In the genomic region with DNA sequence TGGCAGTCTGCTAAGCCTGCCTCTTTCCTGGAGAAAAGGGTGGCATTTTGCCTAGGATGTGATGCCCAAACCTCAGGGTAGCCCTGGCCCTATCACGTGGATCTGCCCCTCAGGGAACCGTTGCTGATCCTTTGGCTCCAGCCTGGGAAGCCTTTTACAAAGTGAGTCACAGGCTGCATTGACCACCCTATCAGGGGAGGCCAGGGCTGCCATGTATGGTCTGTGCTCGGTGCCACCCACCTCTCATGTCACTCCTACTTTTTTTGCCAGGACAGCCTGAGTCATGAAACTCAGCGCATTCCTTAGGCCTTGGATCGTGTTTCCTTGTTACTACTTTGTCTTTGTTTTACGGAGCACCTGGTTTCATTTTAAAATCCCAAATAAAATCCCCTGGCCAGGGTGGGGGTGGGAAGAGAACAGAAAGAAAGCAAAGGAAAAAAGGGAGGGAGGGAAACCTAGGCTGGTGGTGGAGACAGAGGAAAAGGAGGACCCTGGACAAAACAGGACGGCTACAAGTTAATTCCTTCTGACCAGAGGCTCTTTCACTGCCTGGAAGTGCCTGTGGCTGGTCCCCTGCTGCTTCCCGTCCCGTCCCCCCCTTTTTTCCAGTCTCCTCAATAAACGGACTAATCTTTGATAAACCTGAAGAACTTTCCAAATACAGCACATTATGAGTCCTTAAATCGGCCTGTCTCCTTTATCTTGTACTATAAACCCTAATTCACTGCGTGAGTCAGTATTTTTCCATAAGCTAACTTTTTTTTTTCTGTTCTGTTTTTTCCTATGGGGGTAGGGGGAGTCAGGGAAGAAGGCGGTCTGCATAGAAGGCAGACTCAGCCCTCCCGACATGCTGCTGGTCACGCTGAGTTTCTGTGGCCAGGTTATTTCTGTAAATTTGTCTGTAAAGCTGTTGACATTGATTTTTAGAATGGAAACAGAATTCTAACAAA, we compare ENCODE assay signal across 8 mouse cellular contexts. TPM values are rescaled to one million over a fixed set of nuclear protein-coding genes. Genes with fewer than 3 reads are reported as not detected.
A peak's percentile ranks its signal among the peaks of the same experiment; 100 is the strongest.
DNase-seq lines count a peak whose midpoint lies in the region; ATAC-seq and TF ChIP-seq lines count a peak whose summit lies in the region.

No protein-coding gene starts in this region.

- H3K9ac ChIP-seq in CH12.LX (ENCODE audit: insufficient read depth, low read depth): no peak overlapping the region
- H3K9ac ChIP-seq in hindbrain, embryonic 16.5 days (ENCODE audit: low read depth, low read length): peak overlapping the region; percentile 23; the same call in 1 of the 2 replicates
- no peak overlapping the region for H3K9ac ChIP-seq in liver, embryonic 14.5 days (replicated peaks)
- no peak overlapping the region for H3K9ac ChIP-seq in neural tube, embryonic 14.5 days (replicated peaks; ENCODE audit: low read depth, low read length)

- H3K4me2 ChIP-seq in CH12.LX (ENCODE audit: insufficient read depth, low read depth, poor library complexity, severe bottlenecking): peak overlapping the region; percentile 45; the same call in 1 of the 2 replicates
- H3K4me2 ChIP-seq in hindbrain, embryonic 16.5 days (ENCODE audit: low read length): peak overlapping the region; percentile 56
- H3K4me2 ChIP-seq in liver, embryonic 14.5 days (ENCODE audit: low read depth): peak overlapping the region; percentile 62
- peak overlapping the region; percentile 54 for H3K4me2 ChIP-seq in neural tube, embryonic 14.5 days (ENCODE audit: low read depth, low read length)

- peak; percentile 17 for DNase-seq in CH12.LX (ENCODE audit: extremely low read depth)
- peak; percentile 59 for DNase-seq in cerebellum, adult 8-10 months
- DNase-seq in gastrocnemius, adult 18-20 months (ENCODE audit: low spot score): peak; percentile 7
- no peak for DNase-seq in liver, embryonic 14.5 days (ENCODE audit: low read depth in 3 of 3, low spot score in 3 of 3)
- no peak for DNase-seq in layer of hippocampus, postnatal 25 days (ENCODE audit: extremely low spot score in 1 of 2, low spot score in 1 of 2)
- DNase-seq in natural killer cell, adult 2 months (ENCODE audit: low spot score in 2 of 2): no peak

- peak; percentile 52 for TF ChIP-seq EP300 in CH12.LX (IDR thresholded peaks at IDR 0.05; ENCODE audit: low read length)
- TF ChIP-seq EP300 in liver, embryonic 14.5 days (IDR thresholded peaks at IDR 0.05; ENCODE audit: low read depth): no peak

- TF ChIP-seq CTCF in CH12.LX (conservative IDR thresholded peaks at IDR 0.05 in 1 of 2, IDR thresholded peaks at IDR 0.05 in 1 of 2; ENCODE audit: low read depth in 2 of 2, low read length in 2 of 2): no peak
- no peak for TF ChIP-seq CTCF in liver, embryonic 14.5 days (IDR thresholded peaks at IDR 0.05; ENCODE audit: low read depth)

- H3K4me1 ChIP-seq in CH12.LX (ENCODE audit: control insufficient read depth in 1 of 2, insufficient read depth in 2 of 2): peaks cover 0 to 14% of the 10 kb centered on the region in 2 experiments; a peak in 2 of 4 replicates
- peaks cover 16% of the 10 kb centered on the region for H3K4me1 ChIP-seq in hindbrain, embryonic 16.5 days (ENCODE audit: control insufficient read depth, insufficient read depth, low read depth, low read length)
- H3K4me1 ChIP-seq in liver, embryonic 14.5 days (replicated peaks; ENCODE audit: control insufficient read depth in 2 of 2, insufficient read depth in 2 of 2, low read length in 1 of 2): 0 out of 4 replicates have a peak, but pooled peaks cover 0 to 2% of the 10 kb centered on the region in 2 experiments
- peaks cover 12% of the 10 kb centered on the region for H3K4me1 ChIP-seq in neural tube, embryonic 14.5 days (ENCODE audit: control insufficient read depth, insufficient read depth, low read length)

- no peaks in the 10 kb centered on the region for H3K36me3 ChIP-seq in CH12.LX (replicated peaks in 1 of 2; ENCODE audit: control insufficient read depth in 1 of 2, insufficient read depth in 1 of 2, low read length in 1 of 2)
- H3K36me3 ChIP-seq in hindbrain, embryonic 16.5 days (ENCODE audit: control insufficient read depth, insufficient read depth, low read length): no peaks in the 10 kb centered on the region
- no peaks in the 10 kb centered on the region for H3K36me3 ChIP-seq in liver, embryonic 14.5 days (replicated peaks; ENCODE audit: control insufficient read depth, insufficient read depth, low read depth)
- H3K36me3 ChIP-seq in neural tube, embryonic 14.5 days (ENCODE audit: control insufficient read depth, insufficient read depth, low read length): no peaks in the 10 kb centered on the region

- peak; percentile 66 for ATAC-seq in hindbrain, embryonic 16.5 days
- no peak for ATAC-seq in liver, embryonic 14.5 days (ENCODE audit: insufficient read depth)
- peak; percentile 45; the same call in 1 of the 2 replicates for ATAC-seq in neural tube, embryonic 14.5 days (ENCODE audit: low read depth)

- 14% methylated on average over 15 of the region's 15 CpGs for WGBS in hindbrain, embryonic 16.5 days
- WGBS in liver, embryonic 14.5 days (ENCODE audit: insufficient replicate concordance): 34% methylated on average over 15 of the region's 15 CpGs
- 12% methylated on average over 15 of the region's 15 CpGs for whole genome bisulfite sequencing in neural tube, embryonic 14.5 days

- no peak overlapping the region for H3K27ac ChIP-seq in CH12.LX (ENCODE audit: insufficient read depth, low read depth)
- peak overlapping the region; percentile 67 for H3K27ac ChIP-seq in hindbrain, embryonic 16.5 days (ENCODE audit: low read depth, low read length)
- no peak overlapping the region for H3K27ac ChIP-seq in liver, embryonic 14.5 days
- no peak overlapping the region; the same call in 1 of the 2 replicates for H3K27ac ChIP-seq in neural tube, embryonic 14.5 days (ENCODE audit: low read depth, low read length)

- TF ChIP-seq POLR2A in CH12.LX (IDR thresholded peaks at IDR 0.05; ENCODE audit: low read depth, low read length): no peak

- H3K27me3 ChIP-seq in CH12.LX (replicated peaks): no peaks in the 10 kb centered on the region
- no peaks in the 10 kb centered on the region for H3K27me3 ChIP-seq in hindbrain, embryonic 16.5 days (replicated peaks; ENCODE audit: control insufficient read depth, insufficient read depth, low read length)
- H3K27me3 ChIP-seq in liver, embryonic 14.5 days (ENCODE audit: control insufficient read depth, insufficient read depth, low read length): no peaks in the 10 kb centered on the region
- H3K27me3 ChIP-seq in neural tube, embryonic 14.5 days (ENCODE audit: control insufficient read depth, insufficient read depth, low read length): no peaks in the 10 kb centered on the region

- no peak overlapping the region for H3K4me3 ChIP-seq in CH12.LX (replicated peaks in 1 of 3; ENCODE audit: low read depth in 2 of 3, low read length in 2 of 3, poor library complexity in 1 of 3)
- peak overlapping the region; percentile 36 for H3K4me3 ChIP-seq in hindbrain, embryonic 16.5 days (ENCODE audit: low read length)
- H3K4me3 ChIP-seq in liver, embryonic 14.5 days (ENCODE audit: insufficient read depth in 1 of 2, low read depth in 2 of 2, low read length in 2 of 2): no peak overlapping the region; a peak in 1 of 4 replicates
- H3K4me3 ChIP-seq in neural tube, embryonic 14.5 days (ENCODE audit: low read depth, low read length): no peak overlapping the region

- in situ Hi-C loops in CH12.LX (cut with MboI; ENCODE audit: low pct_ligation_motif_present, low pct_unique_long_range_greater_than_20kb, low sequenced_read_pairs): no loop called here

- TF ChIP-seq RAD21 in CH12.LX (IDR thresholded peaks at IDR 0.05; ENCODE audit: low read depth, low read length): no peak

- no peaks in the 10 kb centered on the region for H3K79me2 ChIP-seq in CH12.LX (replicated peaks; ENCODE audit: control insufficient read depth, extremely low read depth, insufficient read depth, poor library complexity, severe bottlenecking)

- dilution Hi-C loops in CH12.LX (cut with MboI; ENCODE audit: extremely low pct_ligation_motif_present, extremely low pct_unique_long_range_greater_than_20kb, low sequenced_read_pairs): no loop called here

- no peaks in the 10 kb centered on the region for H3K9me3 ChIP-seq in CH12.LX (replicated peaks; ENCODE audit: low read length)
- no peaks in the 10 kb centered on the region for H3K9me3 ChIP-seq in hindbrain, embryonic 16.5 days (ENCODE audit: control insufficient read depth, low read length)
- no peaks in the 10 kb centered on the region for H3K9me3 ChIP-seq in liver, embryonic 14.5 days (ENCODE audit: control insufficient read depth, low read length)
- H3K9me3 ChIP-seq in neural tube, embryonic 14.5 days (ENCODE audit: control insufficient read depth, low read length): no peaks in the 10 kb centered on the region

TF ChIP-seq in CH12.LX, 34 proteins besides CTCF, POLR2A, EP300 and RAD21:
- TF ChIP-seq JUND (conservative IDR thresholded peaks at IDR 0.05; ENCODE audit: low read depth, low read length) (0 out of 2 replicates have a peak, but pooled peaks have one; percentile 16), BHLHE40 (IDR thresholded peaks at IDR 0.05; ENCODE audit: low read depth, low read length) (0 out of 2 replicates have a peak, but pooled peaks have one; percentile 32), USF2 (conservative IDR thresholded peaks at IDR 0.05; ENCODE audit: low read depth, low read length) (no peak), ETS1 (conservative IDR thresholded peaks at IDR 0.05; ENCODE audit: low read depth, low read length) (peak; percentile 28; the same call in 1 of the 2 replicates), HCFC1 (IDR thresholded peaks at IDR 0.05; ENCODE audit: low read depth, low read length) (no peak), ZNF384 (IDR thresholded peaks at IDR 0.05; ENCODE audit: low read depth, low read length) (peak; percentile 84)

RNA-seq across cellular contexts. Expression of gene 1700011L22Rik, which starts 39.4 kb away (rescaled TPM):
- total RNA-seq in CH12.LX (2012; rRNA removed): not detected in 2 replicates
- not detected in 2 replicates for total RNA-seq in CH12.LX (2014; rRNA removed)
- not detected in 2 replicates for polyA plus RNA-seq in CH12.LX (2012; ENCODE audit: insufficient read length, low read depth)
- total RNA-seq in gastrocnemius, adult 18-20 months (2021): not detected
- polyA plus RNA-seq in hindbrain, embryonic 16.5 days (2015; fragmentation: Nextera tagmentation; extraction: Ambion mirVana): not detected in 2 replicates
- polyA plus RNA-seq in liver, embryonic 14.5 days (2012; rRNA removed): not detected in 2 replicates
- not detected in 2 replicates for polyA plus RNA-seq in liver, embryonic 14.5 days (2014; fragmentation: Nextera tagmentation; extraction: Ambion mirVana)
- polyA plus RNA-seq in neural tube, embryonic 14.5 days (2014; fragmentation: Nextera tagmentation; extraction: Ambion mirVana): not detected in 2 replicates
- not detected for total RNA-seq in layer of hippocampus, postnatal 25 days (2021)

Comparison
In these comparisons a context has a peak if more than half of its experiments do, and no peak if none do; other contexts are left out.
1. DNase-seq: peak in CH12.LX (single experiment), cerebellum, adult 8-10 months (single experiment) and gastrocnemius, adult 18-20 months (single experiment); none in liver, embryonic 14.5 days (0 of 3), layer of hippocampus, postnatal 25 days (0 of 2) and natural killer cell, adult 2 months (0 of 2).
2. Peak in every context shown above with its lines, with median percentiles within 50 percentile points of each other: H3K4me2 ChIP-seq.